Mouse (Mus musculus): ENCODE measurements at regions not wholly inside any gene's neighbourhood (a gene's known extent, or its start where the extent isn't known, plus 50 kb on each side); places are given as distances from the start of the nearest gene placed in this dataset.

DNA sequence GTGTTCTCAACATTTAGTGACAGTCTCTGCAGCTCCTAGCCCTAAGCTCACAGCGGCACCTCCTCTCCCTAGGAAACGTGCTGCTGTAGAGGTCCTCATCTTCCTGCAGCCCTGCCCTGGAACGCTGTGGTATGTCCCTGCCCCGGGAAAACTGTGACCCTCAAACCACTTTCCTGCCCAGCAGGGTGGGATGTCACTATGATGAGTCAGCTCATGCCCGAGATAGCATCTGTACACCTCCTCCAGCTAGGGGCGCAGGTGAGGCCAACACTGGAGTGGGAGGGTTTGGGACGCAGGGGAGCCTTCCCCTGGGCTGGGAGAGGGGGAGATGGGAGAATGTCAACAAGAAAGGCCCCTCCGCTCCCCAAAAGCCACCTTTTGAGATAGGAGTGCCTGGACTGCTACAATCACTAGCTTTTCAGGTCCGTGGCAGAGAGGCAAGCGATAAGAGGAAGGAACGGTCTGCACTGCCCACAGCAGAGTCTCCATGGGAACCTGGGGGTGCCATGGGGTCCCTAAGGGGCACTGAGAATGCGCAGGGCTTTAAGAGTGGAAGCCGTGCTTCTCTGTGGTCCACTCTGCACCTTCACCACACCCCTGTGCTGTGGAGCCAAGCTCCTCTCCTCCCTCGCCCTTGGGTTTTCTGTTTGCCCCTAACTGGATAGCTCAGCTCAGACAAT lies 80.5 kb upstream of the Hand1 start:
- TF ChIP-seq POLR2A (IDR thresholded peaks at IDR 0.05; ENCODE audit: extremely low read depth, insufficient read depth, low read length) (no peak), CTCF (IDR thresholded peaks at IDR 0.05; ENCODE audit: extremely low read depth, insufficient read depth, low read length) (no peak)
- H3K4me3 ChIP-seq (ENCODE audit: insufficient read depth, low read length): no peak overlapping the region
- H3K27ac ChIP-seq (ENCODE audit: insufficient read depth, low read length): no peak overlapping the region
- no peaks in the 10 kb centered on the region for H3K4me1 ChIP-seq (ENCODE audit: control insufficient read depth, insufficient read depth, low read length)

DNA sequence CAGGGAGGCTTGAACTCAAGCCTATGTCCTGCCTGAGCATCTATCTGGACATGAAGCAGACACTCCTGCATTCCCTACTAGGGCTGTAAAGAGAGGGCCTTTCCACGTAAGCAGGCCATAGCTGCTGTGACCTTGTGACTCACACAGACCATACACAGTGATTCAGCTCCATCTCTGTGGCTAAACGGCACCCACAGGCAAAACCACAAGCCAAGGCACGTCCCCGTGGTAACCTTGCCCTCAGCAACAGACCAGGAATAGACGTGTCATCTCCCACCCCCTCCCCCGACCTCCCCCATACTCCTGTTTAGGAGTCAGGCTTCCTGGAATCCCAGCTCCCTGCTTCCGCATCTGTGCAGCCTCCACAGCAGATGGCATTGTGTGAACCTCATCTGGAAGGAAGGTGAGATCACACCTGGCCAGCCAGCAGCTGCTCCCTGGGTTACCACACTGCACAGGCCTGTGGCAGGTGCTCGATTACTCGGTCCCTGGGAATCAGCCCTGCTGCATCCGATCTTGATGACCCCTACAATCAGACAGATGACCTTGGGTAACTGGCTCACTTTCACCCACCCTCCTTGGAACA lies 79.2 kb upstream of the Hand1 start:
- TF ChIP-seq CTCF (IDR thresholded peaks at IDR 0.05; ENCODE audit: extremely low read depth, insufficient read depth, low read length) (no peak), POLR2A (IDR thresholded peaks at IDR 0.05; ENCODE audit: extremely low read depth, insufficient read depth, low read length) (no peak)
- no peak overlapping the region for H3K27ac ChIP-seq (ENCODE audit: insufficient read depth, low read length)
- H3K4me1 ChIP-seq (ENCODE audit: control insufficient read depth, insufficient read depth, low read length): no peaks in the 10 kb centered on the region
- H3K4me3 ChIP-seq (ENCODE audit: insufficient read depth, low read length): no peak overlapping the region

DNA sequence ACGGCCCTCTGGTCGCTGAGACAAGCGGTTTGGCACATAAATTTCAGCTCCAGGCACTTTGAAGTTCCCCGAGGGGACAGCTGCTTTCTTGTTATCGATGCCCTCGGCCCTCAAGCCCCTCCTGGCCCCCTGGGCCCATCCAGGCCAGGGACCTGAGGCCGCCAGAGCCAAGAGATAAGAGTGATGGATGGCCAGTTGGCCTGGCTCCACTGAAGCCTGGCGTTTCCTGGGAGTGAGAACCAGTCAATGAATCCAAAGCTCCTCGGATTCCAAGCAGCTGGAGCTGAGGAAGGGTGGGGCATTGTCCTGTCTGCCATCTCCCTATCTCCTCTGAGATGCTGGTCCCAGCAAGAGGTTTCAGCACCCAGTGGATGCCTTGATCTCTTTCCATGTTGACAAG lies 71.6 kb upstream of the Hand1 start:
- TF ChIP-seq POLR2A (IDR thresholded peaks at IDR 0.05; ENCODE audit: extremely low read depth, insufficient read depth, low read length) (no peak), CTCF (IDR thresholded peaks at IDR 0.05; ENCODE audit: extremely low read depth, insufficient read depth, low read length) (no peak)
- Histone ChIP-seq H3K4me3 (ENCODE audit: insufficient read depth, low read length) (no peak overlapping the region), H3K4me1 (ENCODE audit: control insufficient read depth, insufficient read depth, low read length) (no peaks in the 10 kb centered on the region), H3K27ac (ENCODE audit: insufficient read depth, low read length) (no peak overlapping the region)

DNA sequence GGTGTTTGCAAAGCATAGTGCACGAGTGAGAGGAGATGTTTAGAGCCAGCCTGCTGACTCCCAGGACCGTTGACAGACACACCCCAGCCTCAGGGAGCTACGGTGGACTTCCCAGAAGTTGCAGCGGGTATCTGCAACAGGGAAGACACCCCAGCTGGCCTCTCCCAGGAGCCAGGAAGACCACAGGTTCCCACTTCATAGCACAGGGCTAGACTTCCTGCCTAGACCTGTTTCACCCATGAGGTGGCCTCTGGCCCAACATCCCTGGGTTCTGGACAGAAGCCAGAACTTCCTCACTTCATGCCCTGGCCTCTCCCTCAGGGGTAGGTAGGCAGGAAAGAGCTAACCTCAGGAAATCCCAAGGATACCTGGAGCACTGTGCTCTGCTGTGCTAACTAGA lies 66.7 kb upstream of the Hand1 start:
- H3K27ac ChIP-seq (ENCODE audit: insufficient read depth, low read length): no peak overlapping the region
- TF ChIP-seq POLR2A (IDR thresholded peaks at IDR 0.05; ENCODE audit: extremely low read depth, insufficient read depth, low read length) (no peak), CTCF (IDR thresholded peaks at IDR 0.05; ENCODE audit: extremely low read depth, insufficient read depth, low read length) (no peak)
- H3K4me1 ChIP-seq (ENCODE audit: control insufficient read depth, insufficient read depth, low read length): no peaks in the 10 kb centered on the region
- no peak overlapping the region for H3K4me3 ChIP-seq (ENCODE audit: insufficient read depth, low read length)

DNA sequence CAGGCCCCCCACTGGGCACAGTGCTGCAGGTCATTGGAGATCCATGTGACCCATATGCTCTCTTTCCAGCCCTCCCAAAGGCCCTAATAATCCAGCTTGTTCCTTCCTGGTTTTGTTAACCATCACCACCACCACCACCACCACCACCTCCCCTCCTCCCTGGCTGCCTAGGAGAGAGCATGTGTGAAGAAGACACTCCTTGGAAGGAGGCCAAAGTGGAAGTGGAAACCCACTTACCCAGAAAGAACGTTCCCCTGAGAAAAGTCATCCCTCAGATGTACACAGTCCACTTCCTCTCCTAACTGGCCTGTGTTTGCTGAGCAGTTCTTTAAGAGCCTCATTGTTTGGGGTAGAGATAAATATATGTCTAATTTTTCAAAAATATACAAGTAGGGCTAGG lies 62.9 kb upstream of the Hand1 start:
- Histone ChIP-seq H3K27ac (ENCODE audit: insufficient read depth, low read length) (no peak overlapping the region), H3K4me1 (ENCODE audit: control insufficient read depth, insufficient read depth, low read length) (no peaks in the 10 kb centered on the region), H3K4me3 (ENCODE audit: insufficient read depth, low read length) (no peak overlapping the region)
- TF ChIP-seq CTCF (IDR thresholded peaks at IDR 0.05; ENCODE audit: extremely low read depth, insufficient read depth, low read length) (no peak), POLR2A (IDR thresholded peaks at IDR 0.05; ENCODE audit: extremely low read depth, insufficient read depth, low read length) (no peak)

DNA sequence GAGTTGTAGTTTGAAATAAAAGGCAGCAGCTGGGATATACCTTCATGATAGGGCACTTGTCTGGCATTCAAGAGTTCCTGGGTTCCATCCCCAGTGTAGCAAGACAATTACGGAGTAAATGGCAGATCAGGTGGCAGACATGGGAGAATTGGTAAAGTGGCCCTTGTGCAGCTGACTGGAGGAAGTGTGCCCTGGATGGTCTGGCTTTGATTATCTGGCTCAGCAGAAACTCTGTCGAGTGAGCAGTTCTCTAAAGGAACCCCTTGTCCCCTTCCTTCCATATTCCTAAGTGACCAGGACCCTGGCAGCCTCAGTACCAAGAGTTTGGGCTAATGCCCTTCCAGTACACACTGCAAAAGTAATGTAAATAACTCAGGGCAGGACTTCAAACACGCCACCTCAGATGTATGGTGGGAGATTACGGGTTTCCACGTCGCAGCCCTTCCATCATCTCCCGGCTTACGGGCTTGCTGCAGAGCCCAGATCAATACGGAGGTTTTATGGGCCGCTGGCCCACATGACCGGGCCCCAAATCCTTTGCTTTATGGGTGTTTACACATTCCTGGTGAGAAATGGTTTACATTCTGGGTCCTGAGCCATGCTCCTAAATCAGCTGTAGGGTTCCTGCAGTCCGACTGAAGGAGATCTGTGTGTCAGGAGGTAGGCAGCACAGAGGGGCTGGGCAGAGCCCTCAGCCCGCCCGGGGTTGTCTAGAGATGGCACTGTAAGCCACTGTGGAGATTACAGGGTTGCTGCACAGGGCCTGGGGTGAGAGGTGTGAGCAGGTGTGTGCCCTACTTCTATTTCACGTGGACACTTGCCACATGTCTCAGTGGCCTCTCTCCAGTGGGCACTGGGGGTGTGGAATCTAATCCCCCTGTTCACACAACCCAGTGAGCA lies 50.4 kb upstream of the Hand1 start:
- Histone ChIP-seq H3K4me3 (ENCODE audit: insufficient read depth, low read length) (no peak overlapping the region), H3K4me1 (ENCODE audit: control insufficient read depth, insufficient read depth, low read length) (no peaks in the 10 kb centered on the region), H3K27ac (ENCODE audit: insufficient read depth, low read length) (no peak overlapping the region)
- TF ChIP-seq CTCF (IDR thresholded peaks at IDR 0.05; ENCODE audit: extremely low read depth, insufficient read depth, low read length) (no peak), POLR2A (IDR thresholded peaks at IDR 0.05; ENCODE audit: extremely low read depth, insufficient read depth, low read length) (no peak)
